27 mouse cellular contexts compared by ENCODE assay signal in the genomic region with DNA sequence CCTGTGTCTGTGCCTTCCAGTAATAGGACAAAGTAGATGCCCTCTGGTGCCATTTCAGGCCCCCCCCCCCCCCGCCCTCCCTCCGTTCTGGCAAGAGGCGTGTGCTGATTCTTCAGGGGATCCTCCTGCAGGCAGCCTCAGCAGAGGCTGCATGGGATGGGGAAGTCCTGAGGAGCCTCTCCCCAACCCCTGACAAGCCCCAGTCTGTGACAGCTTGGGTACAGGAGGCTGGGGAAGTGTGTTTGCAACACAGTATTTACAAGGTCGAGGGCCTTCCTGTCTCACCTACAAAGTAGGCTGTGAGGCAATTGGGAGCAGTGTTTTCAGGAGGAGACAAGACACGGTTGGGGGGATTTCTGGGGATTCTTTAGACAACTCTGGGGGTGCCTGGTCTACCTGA. TPM values are rescaled to one million over a fixed set of nuclear protein-coding genes. Genes with fewer than 3 reads are reported as not detected.
A peak's percentile ranks its signal among the peaks of the same experiment; 100 is the strongest.
DNase-seq lines count a peak whose midpoint lies in the region; ATAC-seq and TF ChIP-seq lines count a peak whose summit lies in the region.
"Had no signal": no experiment of that assay in that cellular context is flagged by ENCODE, and none has a peak within 500 bp of the region (broad histone marks: within the 10 kb centered on the region; RNA-seq: fewer than 3 reads in every experiment).

No protein-coding gene starts in this region.

- H3K4me2 ChIP-seq in forebrain, postnatal 0 days (ENCODE audit: low read depth) = no peak overlapping the region
- H3K4me2 ChIP-seq: embryonic facial prominence, embryonic 12.5 days; embryonic facial prominence, embryonic 15.5 days; heart, embryonic 13.5 days; hindbrain, embryonic 12.5 days; hindbrain, embryonic 15.5 days; intestine, embryonic 15.5 days had no signal

- H3K27ac ChIP-seq in forebrain, postnatal 0 days (ENCODE audit: low read depth, low read length) = no peak overlapping the region
- H3K27ac ChIP-seq: embryonic facial prominence, embryonic 12.5 days; embryonic facial prominence, embryonic 15.5 days; heart, adult 2 months; heart, embryonic 10.5 days; heart, embryonic 13.5 days; hindbrain, embryonic 12.5 days; hindbrain, embryonic 15.5 days; intestine, embryonic 15.5 days had no signal

- H3K4me3 ChIP-seq in forebrain, postnatal 0 days (ENCODE audit: low read depth, low read length) = no peak overlapping the region
- H3K4me3 ChIP-seq: embryonic facial prominence, embryonic 12.5 days; embryonic facial prominence, embryonic 15.5 days; heart, adult 2 months; heart, embryonic 10.5 days; heart, embryonic 13.5 days; hindbrain, embryonic 12.5 days; hindbrain, embryonic 15.5 days; intestine, embryonic 15.5 days had no signal

- no peak for TF ChIP-seq CTCF in forebrain, postnatal 0 days (IDR thresholded peaks at IDR 0.05; ENCODE audit: low read depth)

- no peaks in the 10 kb centered on the region for H3K4me1 ChIP-seq in forebrain, postnatal 0 days (ENCODE audit: insufficient read depth)
- H3K4me1 ChIP-seq: embryonic facial prominence, embryonic 12.5 days; embryonic facial prominence, embryonic 15.5 days; heart, embryonic 10.5 days; heart, embryonic 13.5 days; hindbrain, embryonic 12.5 days; hindbrain, embryonic 15.5 days; intestine, embryonic 15.5 days had no signal

- 72% methylated on average over 5 of the region's 5 CpGs for whole genome bisulfite sequencing in forebrain, postnatal 0 days

- H3K9ac ChIP-seq in forebrain, postnatal 0 days = no peak overlapping the region
- H3K9ac ChIP-seq: embryonic facial prominence, embryonic 12.5 days; embryonic facial prominence, embryonic 15.5 days; heart, embryonic 13.5 days; hindbrain, embryonic 12.5 days; hindbrain, embryonic 15.5 days; intestine, embryonic 15.5 days had no signal

- peak; percentile 14 for DNase-seq in CD4-positive, CD25-positive, alpha-beta regulatory T cell, adult 2 months (ENCODE audit: low read depth, low spot score)
- no peak for DNase-seq in adrenal gland, adult (ENCODE audit: inconsistent age in 2 of 2, low spot score in 1 of 2)
- no peak for DNase-seq in cerebellum, adult 11-12 months
- DNase-seq in forebrain, postnatal 0 days = no peak
- DNase-seq: adrenal gland, postnatal 14 days; cerebellum, adult 2 months; cerebellum, adult 9-11 months; cerebellum, postnatal 25 days; gastrocnemius, postnatal 25 days; heart, adult 2 months; heart, postnatal 14 days; heart, postnatal 4 days had no signal

- ATAC-seq in CD4-positive, CD25-positive, alpha-beta regulatory T cell, adult 4 months = no peak
- peak; percentile 61 for ATAC-seq in granulocyte monocyte progenitor cell, adult 5-6 weeks (replicated peaks; ENCODE audit: poor library complexity, severe bottlenecking)
- ATAC-seq in megakaryocyte, adult 5-6 weeks (ENCODE audit: poor library complexity, severe bottlenecking) = peak; percentile 75
- ATAC-seq in neutrophil, adult 5-6 weeks (ENCODE audit: extremely low read depth, insufficient number of reproducible peaks, low FRiP score, poor library complexity, severe bottlenecking) = peak; percentile 54; the same call in 1 of the 2 replicates
- no peak for ATAC-seq in forebrain, postnatal 0 days
- ATAC-seq: activated CD4-positive, CD25-positive, alpha-beta regulatory T cell, adult 4 months; forebrain, embryonic 14.5 days; intestine, embryonic 15.5 days had no signal

- no peaks in the 10 kb centered on the region for H3K36me3 ChIP-seq in forebrain, postnatal 0 days (ENCODE audit: insufficient read depth)
- H3K36me3 ChIP-seq: embryonic facial prominence, embryonic 12.5 days; embryonic facial prominence, embryonic 15.5 days; heart, embryonic 10.5 days; heart, embryonic 13.5 days; hindbrain, embryonic 12.5 days; hindbrain, embryonic 15.5 days; intestine, embryonic 15.5 days had no signal

- H3K27me3 ChIP-seq in forebrain, postnatal 0 days (ENCODE audit: insufficient read depth, low read length) = no peaks in the 10 kb centered on the region
- H3K27me3 ChIP-seq: embryonic facial prominence, embryonic 12.5 days; embryonic facial prominence, embryonic 15.5 days; hindbrain, embryonic 12.5 days; hindbrain, embryonic 15.5 days; intestine, embryonic 15.5 days had no signal

- no peaks in the 10 kb centered on the region for H3K9me3 ChIP-seq in forebrain, postnatal 0 days (ENCODE audit: low read length)
- H3K9me3 ChIP-seq: embryonic facial prominence, embryonic 12.5 days; embryonic facial prominence, embryonic 15.5 days; heart, embryonic 10.5 days; hindbrain, embryonic 12.5 days; hindbrain, embryonic 15.5 days; intestine, embryonic 15.5 days had no signal

RNA-seq across cellular contexts. Expression of a gene that starts 9.0 kb away (rescaled TPM):
- 10 to 100 TPM; 17.9 to 26.3 TPM for polyA plus RNA-seq in CD4-positive, CD25-positive, alpha-beta regulatory T cell, adult 4 months (2017; shearing (Covaris generic))
- total RNA-seq in granulocyte monocyte progenitor cell, adult 5-6 weeks (2014; fragmentation: Nextera tagmentation) = 16.5 TPM in 2 replicates
- 4.4 and 9.0 TPM in 2 replicates for total RNA-seq in granulocyte monocyte progenitor cell, adult 5-6 weeks (2017)
- total RNA-seq in megakaryocyte, adult 5-6 weeks (2015) = 55.3 and 61.8 TPM in 2 replicates
- 37.0 and 40.8 TPM in 2 replicates for total RNA-seq in megakaryocyte, adult 5-6 weeks (2017)
- total RNA-seq in neutrophil, adult 5-6 weeks (2017) = 108 TPM in 2 replicates
- total RNA-seq in forebrain, postnatal 0 days (2014; rRNA removed) = 0.54 and 1.8 TPM in 2 replicates
- 0.24 and 0.54 TPM in 2 replicates for polyA plus RNA-seq in forebrain, postnatal 0 days (2015; fragmentation: Nextera tagmentation; extraction: Ambion mirVana)

RNA-seq across cellular contexts. Expression of a gene that starts 40.3 kb away (rescaled TPM):
- under 1 TPM; 0.63 to 0.90 TPM for polyA plus RNA-seq in CD4-positive, CD25-positive, alpha-beta regulatory T cell, adult 4 months (2017; shearing (Covaris generic))
- not detected in 2 replicates for total RNA-seq in granulocyte monocyte progenitor cell, adult 5-6 weeks (2014; fragmentation: Nextera tagmentation)
- total RNA-seq in granulocyte monocyte progenitor cell, adult 5-6 weeks (2017) = not detected in 2 replicates
- not detected in 2 replicates for total RNA-seq in megakaryocyte, adult 5-6 weeks (2015)
- total RNA-seq in megakaryocyte, adult 5-6 weeks (2017) = 0.08 TPM in 1 of 2 replicates, not detected in the other
- not detected in 2 replicates for total RNA-seq in neutrophil, adult 5-6 weeks (2017)
- 22.9 and 35.5 TPM in 2 replicates for total RNA-seq in forebrain, postnatal 0 days (2014; rRNA removed)
- polyA plus RNA-seq in forebrain, postnatal 0 days (2015; fragmentation: Nextera tagmentation; extraction: Ambion mirVana) = 4.0 and 6.0 TPM in 2 replicates
- total RNA-seq: common myeloid progenitor, adult 5-6 weeks; MEL had no signal

Comparison
In these comparisons a context has a peak if more than half of its experiments do, and no peak if none do; other contexts are left out.
1. ATAC-seq: peak in granulocyte monocyte progenitor cell, adult 5-6 weeks (single experiment), megakaryocyte, adult 5-6 weeks (single experiment) and neutrophil, adult 5-6 weeks (single experiment); none in CD4-positive, CD25-positive, alpha-beta regulatory T cell, adult 4 months (single experiment) and forebrain, postnatal 0 days (single experiment).
2. RNA of a gene that starts 40.3 kb away (total RNA-seq): 22.9 to 35.5 TPM in forebrain, postnatal 0 days; not detected in granulocyte monocyte progenitor cell, adult 5-6 weeks, 0.08 TPM in megakaryocyte, adult 5-6 weeks and not detected in neutrophil, adult 5-6 weeks; every median in the first group is over 10 times any median in the second.